Mouse (Mus musculus) MEL (cell line): ENCODE results near the gene Phospho1. TPM values are rescaled to one million over a fixed set of nuclear protein-coding genes. Genes with fewer than 3 reads are reported as not detected.
A peak's percentile ranks its signal among the peaks of the same experiment; 100 is the strongest.

ENCODE experiments used
- DNase-seq: peaks from one replicate; pipeline ENCODE4 v3.0.0; 2011; ENCODE audit warnings: low read depth, low spot score
- H3K27ac ChIP-seq: 2 replicates; pipeline ENCODE4 v1.5.1; 2012; ENCODE audit warnings: low read depth, mild to moderate bottlenecking, control low read depth, low read length, moderate library complexity; ENCODE audit not compliant: control insufficient read depth
- H3K27me3 ChIP-seq, 2 experiments: fragments of 150-350 bp in 1 of 2; sonication (generic) in 1 of 2; 2 replicates each; pipeline ENCODE4 v1.6.1; 2012; ENCODE audit warnings: low read length in 2 of 2, mild to moderate bottlenecking in 2 of 2, improper control_type of control experiment in 1 of 2, moderate library complexity in 1 of 2; ENCODE audit not compliant: insufficient read depth in 2 of 2, control insufficient read depth in 1 of 2
- H3K36me3 ChIP-seq, 2 experiments: 2 replicates each; pipeline ENCODE4 v1.6.1; 2012 to 2014; ENCODE audit warnings: low read length in 2 of 2, improper control_type of control experiment in 1 of 2, inconsistent platforms in 1 of 2, mild to moderate bottlenecking in 1 of 2; ENCODE audit not compliant: insufficient read depth in 2 of 2, control insufficient read depth in 1 of 2
- H3K4me1 ChIP-seq, 2 experiments: fragments of 150-350 bp in 1 of 2; sonication (generic) in 1 of 2; 2 replicates each; pipeline ENCODE4 v1.6.1; 2012; ENCODE audit warnings: low read length in 2 of 2, improper control_type of control experiment in 1 of 2, mild to moderate bottlenecking in 1 of 2; ENCODE audit not compliant: insufficient read depth in 2 of 2, control insufficient read depth in 1 of 2
- H3K4me3 ChIP-seq, 2 experiments: fragments of 150-350 bp in 1 of 2; sonication (generic) in 1 of 2; 2 replicates each; pipeline ENCODE4 v1.5.1; 2012; ENCODE audit warnings: low read depth in 2 of 2, low read length in 2 of 2, mild to moderate bottlenecking in 2 of 2, moderate library complexity in 2 of 2, control low read depth in 1 of 2, improper control_type of control experiment in 1 of 2; ENCODE audit not compliant: control insufficient read depth in 1 of 2, insufficient read depth in 1 of 2
- H3K79me2 ChIP-seq: 2 replicates; pipeline ENCODE4 v1.6.1; 2012; ENCODE audit warnings: mild to moderate bottlenecking, low read length, moderate library complexity; ENCODE audit not compliant: control insufficient read depth, poor library complexity, insufficient read depth
- H3K9ac ChIP-seq: 2 replicates; pipeline ENCODE4 v1.6.1; 2012; ENCODE audit warnings: low read depth, mild to moderate bottlenecking, control low read depth, low read length, moderate library complexity; ENCODE audit not compliant: control insufficient read depth, poor library complexity, severe bottlenecking
- H3K9me3 ChIP-seq: fragments of 150-350 bp; sonication (generic); replicated peaks from 2 replicates; pipeline ENCODE4 v1.6.1; 2012; ENCODE audit warnings: mild to moderate bottlenecking, low read length, improper control_type of control experiment, moderate library complexity; ENCODE audit not compliant: insufficient read depth
- CHD2 ChIP-seq: IDR thresholded peaks from 2 replicates; pipeline ENCODE4 v1.6.1; 2011; ENCODE audit warnings: low read length, improper control_type of control experiment
- CTCF ChIP-seq, 3 experiments: IDR thresholded peaks in 2 of 3; conservative IDR thresholded peaks in 1 of 3; 2 replicates each; pipeline ENCODE4 v1.5.1; 2011 to 2012; ENCODE audit warnings: low read length in 3 of 3, low read depth in 2 of 3, mild to moderate bottlenecking in 2 of 3, improper control_type of control experiment in 1 of 3, inconsistent platforms in 1 of 3, mixed read lengths in 1 of 3, moderate library complexity in 1 of 3; ENCODE audit not compliant: control insufficient read depth in 1 of 3, insufficient read depth in 1 of 3, poor library complexity in 1 of 3, severe bottlenecking in 1 of 3
- EP300 ChIP-seq, 2 experiments: IDR thresholded peaks; 2 replicates each; pipeline ENCODE4 v1.6.1; 2011; ENCODE audit warnings: improper control_type of control experiment in 2 of 2, low read length in 2 of 2, low read depth in 1 of 2, mild to moderate bottlenecking in 1 of 2
- ETS1 ChIP-seq: IDR thresholded peaks from 2 replicates; pipeline ENCODE4 v1.6.1; 2012; ENCODE audit warnings: low read depth, mild to moderate bottlenecking, inconsistent platforms, low read length, improper control_type of control experiment, moderate library complexity
- GABPA ChIP-seq: IDR thresholded peaks from 2 replicates; pipeline ENCODE4 v1.6.1; 2012; ENCODE audit warnings: low read depth, mild to moderate bottlenecking, inconsistent platforms, low read length, improper control_type of control experiment, moderate library complexity
- GATA1 ChIP-seq: IDR thresholded peaks from 2 replicates; pipeline ENCODE4 v1.6.1; 2011; ENCODE audit warnings: low read depth, low read length, improper control_type of control experiment
- HCFC1 ChIP-seq: IDR thresholded peaks from 2 replicates; pipeline ENCODE4 v1.6.1; 2012; ENCODE audit warnings: low read depth, mild to moderate bottlenecking, inconsistent platforms, low read length, improper control_type of control experiment, moderate library complexity
- KAT2A ChIP-seq: conservative IDR thresholded peaks from 2 replicates; pipeline ENCODE4 v1.6.1; 2012; ENCODE audit warnings: low read depth, low read length, improper control_type of control experiment, inconsistent platforms
- MAFK ChIP-seq: IDR thresholded peaks from 2 replicates; pipeline ENCODE4 v1.6.1; 2011; ENCODE audit warnings: low read depth, mild to moderate bottlenecking, low read length, improper control_type of control experiment, borderline replicate concordance
- MAX ChIP-seq: IDR thresholded peaks from 2 replicates; pipeline ENCODE4 v1.6.1; 2011; ENCODE audit warnings: low read length, improper control_type of control experiment
- MEF2A ChIP-seq: IDR thresholded peaks from 2 replicates; pipeline ENCODE4 v1.6.1; 2014; ENCODE audit warnings: low read depth, mild to moderate bottlenecking, inconsistent platforms, low read length, improper control_type of control experiment; ENCODE audit not compliant: poor library complexity, insufficient replicate concordance, severe bottlenecking; ENCODE audit errors: extremely low read depth
- MXI1 ChIP-seq: IDR thresholded peaks from 2 replicates; pipeline ENCODE4 v1.6.1; 2011; ENCODE audit warnings: mild to moderate bottlenecking, low read depth, low read length, improper control_type of control experiment
- NELFE ChIP-seq: IDR thresholded peaks from 2 replicates; pipeline ENCODE4 v1.6.1; 2011; ENCODE audit warnings: low read depth, low read length, improper control_type of control experiment
- NRF1 ChIP-seq: IDR thresholded peaks from 2 replicates; pipeline ENCODE4 v1.6.1; 2014; ENCODE audit warnings: low read depth, mild to moderate bottlenecking, inconsistent platforms, low read length, improper control_type of control experiment, moderate library complexity; ENCODE audit not compliant: poor library complexity, insufficient read depth, severe bottlenecking
- POLR2AphosphoS2 ChIP-seq: IDR thresholded peaks from 2 replicates; pipeline ENCODE4 v1.6.1; 2011; ENCODE audit warnings: low read length, improper control_type of control experiment
- SMC3 ChIP-seq: IDR thresholded peaks from 2 replicates; pipeline ENCODE4 v1.6.1; 2011; ENCODE audit warnings: low read depth, low read length, improper control_type of control experiment
- TAL1 ChIP-seq: IDR thresholded peaks from 2 replicates; pipeline ENCODE4 v1.6.1; 2012; ENCODE audit warnings: mild to moderate bottlenecking, inconsistent platforms, low read length, moderate library complexity, mixed read lengths
- TBP ChIP-seq: IDR thresholded peaks from 2 replicates; pipeline ENCODE4 v1.8.0; 2011; ENCODE audit warnings: low read depth, low read length, improper control_type of control experiment
- TCF12 ChIP-seq: IDR thresholded peaks from 2 replicates; pipeline ENCODE4 v1.6.1; 2014; ENCODE audit warnings: low read depth, mild to moderate bottlenecking, inconsistent platforms, low read length, improper control_type of control experiment, moderate library complexity
- UBTF ChIP-seq: IDR thresholded peaks from 2 replicates; pipeline ENCODE4 v1.6.1; 2012; ENCODE audit warnings: low read depth, mild to moderate bottlenecking, inconsistent platforms, low read length, improper control_type of control experiment, moderate library complexity, borderline replicate concordance; ENCODE audit not compliant: insufficient read depth
- USF1 ChIP-seq: IDR thresholded peaks from 2 replicates; pipeline ENCODE4 v1.6.1; 2014; ENCODE audit warnings: low read depth, mild to moderate bottlenecking, inconsistent platforms, low read length, improper control_type of control experiment, moderate library complexity
- ZNF384 ChIP-seq: IDR thresholded peaks from 2 replicates; pipeline ENCODE4 v1.6.1; 2012; ENCODE audit warnings: low read depth, mild to moderate bottlenecking, inconsistent platforms, low read length, improper control_type of control experiment
- polyA plus RNA-seq, 2 experiments: library from polyadenylated mRNA; stranded (reverse) in 1 of 2; unstranded in 1 of 2; fragments of >175 nt in 1 of 2; fragments of >200 nt in 1 of 2; gene quantifications; 2 replicates each; pipeline versions ENCODE4 v1.2.1 to v1.2.4; 2012; ENCODE audit warnings: low replicate concordance in 2 of 2, low read depth in 1 of 2; ENCODE audit not compliant: insufficient read length in 2 of 2, insufficient read depth in 1 of 2, missing spikeins in 1 of 2
- total RNA-seq: library from RNA; depleted of rRNA; stranded (reverse); fragments of 300-350 nt; gene quantifications from 2 replicates; pipeline ENCODE4 v1.2.3, GENCODE M21; 2012

Gene Phospho1
- total and polyA plus RNA-seq, 3 experiments, result 15.4 to 76.0 TPM; not detected in 1

DNA sequence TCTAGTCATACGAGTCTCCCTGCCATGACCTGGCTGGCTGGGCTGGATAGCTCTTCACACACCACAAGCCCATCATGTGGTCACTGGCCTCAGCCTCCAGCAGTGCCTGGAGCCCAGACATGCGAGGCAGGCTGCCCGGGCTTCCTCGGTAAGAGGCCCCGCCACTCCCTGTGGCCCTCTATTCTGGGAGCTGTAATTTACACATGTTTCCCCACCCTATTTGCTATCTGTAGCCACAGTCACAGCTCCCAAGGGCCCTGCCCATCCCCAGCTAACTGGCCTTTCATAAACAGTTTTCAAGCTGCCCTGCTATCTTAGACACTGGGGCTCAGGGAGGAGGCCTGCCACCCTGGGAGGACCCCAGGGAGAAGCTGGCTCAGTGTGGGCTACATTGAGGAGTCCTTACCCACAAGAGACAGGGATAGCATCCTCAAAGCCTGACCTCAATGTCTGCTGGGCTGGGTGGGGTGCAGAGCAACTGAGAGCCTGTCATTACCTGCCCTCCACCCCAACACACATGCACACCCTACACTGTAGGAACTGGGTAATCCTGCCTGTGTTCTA is 15.8 kb upstream of the Phospho1 start (continued):
- TF ChIP-seq KAT2A (no peak), SMC3 (no peak)

DNA sequence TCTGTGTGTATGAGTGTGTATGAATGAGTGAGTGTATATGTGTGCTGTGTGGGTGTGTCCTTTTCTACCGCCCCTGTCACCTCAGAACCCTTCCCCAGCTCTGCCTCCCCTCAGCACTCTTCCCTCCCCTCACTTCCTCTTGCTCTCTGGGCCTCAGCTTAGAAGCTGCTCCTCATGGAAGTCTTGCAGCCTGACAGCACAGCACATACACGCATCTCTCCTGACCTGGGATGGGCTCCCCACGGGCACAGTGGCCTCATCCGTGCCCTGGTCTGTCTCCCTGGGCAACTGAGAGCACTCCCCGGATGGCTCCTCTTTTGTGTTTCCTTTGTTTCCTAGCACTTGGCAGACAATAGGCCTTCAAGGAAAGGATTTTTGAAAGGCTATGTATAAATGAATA is 14.7 kb upstream of the Phospho1 start:
- Histone ChIP-seq H3K27ac (no peak overlapping the region), H3K9ac (no peak overlapping the region), H3K4me3 (no peak overlapping the region), H3K27me3 (no peaks in the 10 kb centered on the region), H3K36me3 (peaks cover 0 to 22% of the 10 kb centered on the region in 2 experiments; a peak in 2 of 4 replicates), H3K4me1 (peaks cover 18 to 42% of the 10 kb centered on the region in 2 experiments), H3K79me2 (no peaks in the 10 kb centered on the region), H3K9me3 (no peaks in the 10 kb centered on the region)
- DNase-seq, result peak; percentile 77
- TF ChIP-seq UBTF (0 out of 2 replicates have a peak, but pooled peaks have one; percentile 56), NRF1 (no peak), TBP (peak; percentile 78)

DNA sequence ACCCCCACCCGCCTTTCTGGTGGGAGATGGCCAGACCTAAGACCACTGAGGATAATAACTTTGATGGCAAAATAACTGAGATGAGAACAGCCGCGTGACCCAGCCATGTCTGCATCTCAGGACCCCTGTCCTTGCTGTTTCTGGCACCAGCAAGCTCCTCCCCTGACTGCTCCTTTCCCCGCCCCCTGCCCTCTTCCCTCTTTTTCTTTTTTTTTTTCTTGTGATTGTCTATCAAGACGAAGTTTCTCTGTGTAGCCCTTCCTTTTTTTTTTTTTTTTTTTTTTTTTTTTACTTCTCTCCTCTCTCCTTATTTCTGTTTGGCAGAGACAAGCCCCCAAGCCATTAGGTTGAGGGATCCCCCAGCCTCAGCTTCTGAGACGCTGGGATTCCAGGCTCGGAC is 13.5 kb upstream of the Phospho1 start:
- no peak overlapping the region for H3K4me3 ChIP-seq
- H3K79me2 ChIP-seq, result no peaks in the 10 kb centered on the region
- TF ChIP-seq ZNF384, result peak; percentile 98
- TF ChIP-seq ETS1, result no peak
- TF ChIP-seq MAFK, result no peak
- TF ChIP-seq HCFC1, result no peak
- no peak for TF ChIP-seq CHD2
- no peak overlapping the region for H3K27ac ChIP-seq
- peak; percentile 74 for DNase-seq
- H3K9me3 ChIP-seq, result no peaks in the 10 kb centered on the region
- H3K27me3 ChIP-seq, result no peaks in the 10 kb centered on the region
- H3K9ac ChIP-seq, result no peak overlapping the region
- H3K4me1 ChIP-seq, result peaks cover 13 to 32% of the 10 kb centered on the region in 2 experiments
- peaks cover 0 to 17% of the 10 kb centered on the region in 2 experiments; a peak in 2 of 4 replicates for H3K36me3 ChIP-seq

DNA sequence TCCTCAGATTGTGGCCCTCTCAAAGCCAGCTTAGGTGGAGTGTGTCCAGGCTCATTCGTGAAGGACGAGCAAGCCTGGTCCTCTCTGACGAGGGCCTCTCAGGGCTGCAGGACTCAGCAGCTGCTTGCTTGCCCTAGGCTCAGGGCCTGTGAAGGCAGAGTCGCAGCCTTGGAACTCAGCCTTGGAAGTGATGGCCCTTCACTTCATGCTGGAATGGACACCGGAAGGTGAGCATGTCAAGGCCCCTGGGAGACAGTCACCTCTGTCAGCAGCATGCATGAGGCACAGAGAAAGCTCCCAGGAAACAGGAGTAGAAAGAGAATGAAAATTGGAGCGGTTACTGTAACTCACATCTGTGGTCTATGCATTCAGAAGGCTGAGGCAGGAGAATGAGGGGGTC is 12.6 kb upstream of the Phospho1 start:
- Histone ChIP-seq H3K4me3 (no peak overlapping the region), H3K79me2 (no peaks in the 10 kb centered on the region), H3K9me3 (no peaks in the 10 kb centered on the region), H3K27me3 (no peaks in the 10 kb centered on the region), H3K4me1 (peaks cover 11 to 31% of the 10 kb centered on the region in 2 experiments), H3K36me3 (peaks cover 0 to 14% of the 10 kb centered on the region in 2 experiments; a peak in 2 of 4 replicates), H3K27ac (no peak overlapping the region), H3K9ac (no peak overlapping the region)
- DNase-seq, result no peak
- no peak for TF ChIP-seq TAL1
- no peak for TF ChIP-seq TCF12
- TF ChIP-seq KAT2A, result no peak
- no peak for TF ChIP-seq ETS1
- TF ChIP-seq NRF1, result no peak
- TF ChIP-seq MAFK, result no peak
- no peak for TF ChIP-seq POLR2AphosphoS2
- no peak for TF ChIP-seq MXI1
- TF ChIP-seq EP300 (IDR thresholded peaks at IDR 0.05; ENCODE audit: low read depth in 1 of 2, low read length in 2 of 2), result no peak
- no peak for TF ChIP-seq MAX
- TF ChIP-seq CTCF (IDR thresholded peaks at IDR 0.05 in 2 of 3, conservative IDR thresholded peaks at IDR 0.05 in 1 of 3; ENCODE audit: control insufficient read depth in 1 of 3, insufficient read depth in 1 of 3, low read depth in 2 of 3, low read length in 3 of 3, poor library complexity in 1 of 3, severe bottlenecking in 1 of 3), result no peak
- no peak for TF ChIP-seq GATA1
- no peak for TF ChIP-seq NELFE
- TF ChIP-seq TBP, result no peak
- TF ChIP-seq GABPA, result no peak
- TF ChIP-seq USF1, result no peak
- no peak for TF ChIP-seq CHD2
- TF ChIP-seq MEF2A, result no peak
